Mouse (Mus musculus) intestine, postnatal 0 days (tissue): Measurements from ENCODE around the gene Ctnnbl1. TPM values are rescaled to one million over a fixed set of nuclear protein-coding genes. Genes with fewer than 3 reads are reported as not detected.

ENCODE experiments used
- ATAC-seq: fragments of 200-750 bp; cut with Nextera tagmentation; 2 replicates; pipeline ENCODE4 v1.8.0; 2017; ENCODE audit warnings: mild to moderate bottlenecking, moderate TSS enrichment, moderate library complexity
- H3K27ac ChIP-seq: fragments of 300-500 bp; sonication (generic); 2 replicates; pipeline ENCODE4 v1.5.1; 2014; ENCODE audit warnings: mild to moderate bottlenecking, low read depth, low read length, moderate library complexity
- H3K27me3 ChIP-seq: fragments of 300-500 bp; sonication (generic); replicated peaks from 2 replicates; pipeline ENCODE4 v1.6.1; 2014; ENCODE audit warnings: low read length, mixed read lengths; ENCODE audit not compliant: control insufficient read depth, insufficient read depth
- H3K36me3 ChIP-seq: fragments of 300-500 bp; sonication (generic); 2 replicates; pipeline ENCODE4 v1.6.1; 2014; ENCODE audit warnings: mild to moderate bottlenecking, moderate library complexity; ENCODE audit not compliant: control insufficient read depth, insufficient read depth
- H3K4me1 ChIP-seq: fragments of 300-500 bp; sonication (generic); replicated peaks from 2 replicates; pipeline ENCODE4 v1.6.1; 2014; ENCODE audit warnings: antibody characterized with exemption, low read length, mixed read lengths; ENCODE audit not compliant: control insufficient read depth, insufficient read depth
- H3K4me2 ChIP-seq: fragments of 300-500 bp; sonication (generic); replicated peaks from 2 replicates; pipeline ENCODE4 v1.6.1; 2014; ENCODE audit warnings: low read depth, mild to moderate bottlenecking, moderate library complexity
- H3K4me3 ChIP-seq: fragments of 300-500 bp; sonication (generic); 2 replicates; pipeline ENCODE4 v1.5.1; 2014; ENCODE audit warnings: low read depth, low read length
- H3K9ac ChIP-seq: fragments of 300-500 bp; sonication (generic); 2 replicates; pipeline ENCODE4 v1.6.1; 2014; ENCODE audit warnings: mild to moderate bottlenecking, low read depth, low read length
- H3K9me3 ChIP-seq: fragments of 300-500 bp; sonication (generic); 2 replicates; pipeline ENCODE4 v1.6.1; 2016; ENCODE audit warnings: mixed run types; ENCODE audit not compliant: control insufficient read depth
- CTCF ChIP-seq: sonication (generic); IDR thresholded peaks from 2 replicates; pipeline ENCODE4 v1.5.1; 2016; ENCODE audit warnings: low read depth, mild to moderate bottlenecking, control low read depth, antibody characterized with exemption, moderate library complexity
- WGBS: fragments of 180-500 bp; shearing (Covaris S2); extraction: QIAGEN DNeasy Blood & Tissue Kit; methylation state at CpG from one replicate; pipeline ENCODE4 v1.1.7; 2014; 5-methylcytosine and 5-hydroxymethylcytosine counted together
- polyA plus RNA-seq: library from polyadenylated mRNA; unstranded; fragments of >200 nt; fragmentation: Nextera tagmentation; extraction: Ambion mirVana; gene quantifications from 2 replicates; pipeline ENCODE4 v1.2.1, GENCODE M21; 2015

The Ctnnbl1 gene
- polyA plus RNA-seq, 1 experiment from 2014 or later: 19.5 TPM

DNA sequence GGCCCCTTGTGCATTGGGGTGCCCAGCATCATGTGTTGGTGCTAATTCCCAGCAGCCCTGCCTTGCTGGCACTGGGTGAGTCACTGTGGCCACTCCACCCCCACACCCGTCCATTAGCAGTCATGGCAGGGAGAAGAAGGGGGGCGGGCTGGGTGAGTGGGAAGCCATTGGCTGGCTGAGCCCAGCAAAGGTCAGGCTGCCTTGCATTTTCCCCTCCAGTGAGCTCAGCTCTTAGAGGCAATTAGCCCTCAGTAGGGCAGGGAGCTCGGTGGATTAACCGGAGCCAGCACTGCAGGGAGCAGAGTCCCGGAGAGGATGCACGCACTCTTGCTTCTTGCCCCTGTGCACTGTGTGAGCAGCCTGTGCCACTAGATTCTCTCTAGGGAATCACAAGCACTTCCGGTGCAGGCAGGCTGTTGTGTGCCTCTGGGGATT, 40.9 kb upstream of the Ctnnbl1 start:
- 46% methylated on average over 7 of the region's 7 CpGs for WGBS
- Histone ChIP-seq H3K27ac (no peak overlapping the region), H3K36me3 (no peaks in the 10 kb centered on the region)

DNA sequence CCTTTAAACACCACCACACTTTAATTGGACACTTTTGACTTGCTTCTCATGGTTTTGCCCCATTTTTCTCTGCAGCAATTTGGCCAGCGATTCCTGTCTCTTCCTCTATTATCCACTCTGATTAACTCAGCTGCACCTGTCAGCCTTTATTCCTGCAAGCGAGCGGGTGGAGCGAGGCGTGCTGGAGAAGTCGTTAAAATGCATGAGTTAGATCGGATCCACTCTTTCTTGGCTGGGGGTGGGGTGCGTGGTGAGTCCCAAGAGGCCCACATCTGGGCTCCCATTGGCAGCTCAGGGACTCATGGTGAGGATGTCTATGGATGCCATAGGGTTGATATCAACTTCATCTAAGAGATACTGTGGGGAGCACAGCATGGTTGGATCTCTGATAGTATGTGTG, 34.0 kb upstream of the Ctnnbl1 start:
- no peak for ATAC-seq
- TF ChIP-seq CTCF: no peak

More for the DNA sequence above, 40.9 kb upstream of the Ctnnbl1 start:
- Histone ChIP-seq H3K4me1 (no peaks in the 10 kb centered on the region), H3K9ac (no peak overlapping the region), H3K9me3 (no peaks in the 10 kb centered on the region), H3K4me2 (no peak overlapping the region), H3K4me3 (no peak overlapping the region), H3K27me3 (peaks cover 3% of the 10 kb centered on the region; the same call in 1 of the 2 replicates)
- TF ChIP-seq CTCF: no peak
- ATAC-seq: no peak

DNA sequence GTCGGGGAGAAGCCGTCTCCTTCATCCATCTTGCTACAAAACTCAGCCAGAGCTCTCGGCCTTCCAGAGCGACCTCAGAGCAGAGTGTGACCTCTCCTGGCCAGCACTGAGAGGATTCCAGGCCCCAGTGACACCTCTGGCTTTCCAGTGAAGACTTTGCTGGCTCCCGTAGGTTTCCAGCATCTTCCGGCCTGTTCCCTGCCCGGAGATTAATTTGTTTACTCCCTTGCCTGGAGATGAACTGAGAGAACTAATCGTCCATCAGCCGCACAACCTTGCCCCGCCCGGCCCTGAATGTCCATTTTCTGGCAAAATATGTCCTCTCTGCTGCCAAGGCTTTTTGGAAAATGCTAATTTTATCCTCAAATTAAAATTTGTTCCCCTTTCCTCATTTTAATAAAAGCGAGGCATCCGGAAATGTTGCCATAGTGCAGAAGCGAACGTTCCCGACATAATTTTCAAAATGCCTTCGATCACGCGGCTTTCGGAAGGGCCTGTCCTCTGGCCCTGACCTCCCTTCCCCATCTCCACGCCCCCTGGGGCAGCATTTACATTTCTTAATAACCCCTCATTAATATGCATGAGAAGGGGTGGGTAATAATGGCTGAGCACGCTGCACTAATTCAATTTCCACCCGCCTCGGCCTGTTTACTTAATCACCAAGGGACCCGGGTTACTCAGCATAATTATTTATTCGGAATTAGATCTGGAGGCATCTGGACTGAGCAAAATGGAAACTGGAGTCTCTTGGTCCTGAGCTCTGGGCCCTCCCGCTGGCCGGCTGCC, 32.0 kb upstream of the Ctnnbl1 start:
- Histone ChIP-seq H3K27ac (no peak overlapping the region), H3K9me3 (no peaks in the 10 kb centered on the region), H3K4me2 (no peak overlapping the region), H3K36me3 (no peaks in the 10 kb centered on the region), H3K4me3 (no peak overlapping the region), H3K27me3 (no peaks in the 10 kb centered on the region), H3K4me1 (no peaks in the 10 kb centered on the region), H3K9ac (no peak overlapping the region)
- ATAC-seq: no peak
- WGBS: 39% methylated on average over 28 of the region's 28 CpGs
- no peak for TF ChIP-seq CTCF

More for the DNA sequence above, 34.0 kb upstream of the Ctnnbl1 start:
- no peaks in the 10 kb centered on the region for H3K36me3 ChIP-seq
- no peaks in the 10 kb centered on the region for H3K9me3 ChIP-seq
- H3K4me3 ChIP-seq: no peak overlapping the region
- H3K27me3 ChIP-seq: no peaks in the 10 kb centered on the region
- no peaks in the 10 kb centered on the region for H3K4me1 ChIP-seq
- WGBS: 59% methylated on average over 8 of the region's 8 CpGs
- H3K4me2 ChIP-seq: no peak overlapping the region
- no peak overlapping the region for H3K27ac ChIP-seq
- H3K9ac ChIP-seq: no peak overlapping the region

DNA sequence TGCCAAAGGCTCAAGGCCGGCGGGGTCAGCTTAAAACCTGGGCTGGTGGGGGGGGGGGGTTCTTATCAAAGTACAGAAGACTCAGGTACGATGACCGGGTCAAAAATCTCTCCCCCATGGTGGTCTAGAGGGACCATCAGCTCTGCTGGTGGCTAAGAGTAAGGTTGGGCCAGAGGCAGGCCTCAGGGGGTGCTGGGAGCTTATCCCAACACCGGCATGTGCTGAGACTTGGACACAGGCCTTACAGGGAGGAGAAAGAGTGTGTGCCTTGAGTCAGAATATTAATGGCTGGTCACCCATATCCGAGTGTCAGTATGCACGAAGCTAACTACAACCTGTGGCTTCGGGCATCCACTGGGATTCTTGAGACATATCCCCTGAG, 31.4 kb upstream of the Ctnnbl1 start:
- 63% methylated on average over 8 of the region's 8 CpGs for WGBS
- H3K9me3 ChIP-seq: no peaks in the 10 kb centered on the region

DNA sequence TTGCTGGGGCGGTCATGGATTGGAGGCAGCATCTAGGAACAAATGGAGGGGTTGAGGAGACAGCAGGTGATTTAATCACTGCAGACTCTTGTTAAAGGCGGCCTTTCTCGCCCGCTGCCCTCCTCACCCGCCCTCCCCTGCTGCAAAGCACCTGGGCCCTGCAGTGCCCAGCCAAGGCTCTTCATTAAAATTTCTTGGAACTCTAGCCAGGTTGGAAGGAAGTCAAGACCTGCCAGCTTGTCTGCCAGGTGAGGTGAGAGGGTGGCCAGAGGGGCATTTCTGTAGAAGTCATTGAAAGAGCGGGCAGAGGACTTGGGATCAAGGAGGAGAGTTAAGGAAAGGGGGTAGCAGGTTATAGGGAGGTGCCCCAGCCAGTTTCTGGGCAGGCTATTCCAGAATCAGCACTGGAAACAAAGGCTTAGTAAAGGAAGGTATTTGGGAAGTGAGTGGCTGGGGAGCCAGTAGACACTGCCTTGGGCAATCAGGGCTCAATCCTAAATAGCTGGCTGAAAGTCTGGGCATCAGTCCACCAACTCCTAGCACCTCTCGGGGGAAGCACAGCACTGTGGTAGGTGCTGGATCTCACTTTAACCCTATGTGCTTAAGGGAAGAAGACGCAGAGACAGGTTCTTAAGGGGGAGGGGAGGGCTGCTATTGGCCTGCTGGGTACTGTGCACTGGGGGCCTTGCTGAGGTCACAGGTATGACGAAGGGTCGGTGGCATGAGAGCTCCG, 29.8 kb upstream of the Ctnnbl1 start:
- TF ChIP-seq CTCF: no peak
- no peak overlapping the region for H3K27ac ChIP-seq
- ATAC-seq: no peak
- H3K9ac ChIP-seq: no peak overlapping the region
- H3K36me3 ChIP-seq: no peaks in the 10 kb centered on the region
- H3K4me3 ChIP-seq: no peak overlapping the region
- no peaks in the 10 kb centered on the region for H3K4me1 ChIP-seq
- H3K27me3 ChIP-seq: no peaks in the 10 kb centered on the region
- no peak overlapping the region for H3K4me2 ChIP-seq
- 67% methylated on average over 11 of the region's 11 CpGs for WGBS
- H3K9me3 ChIP-seq: no peaks in the 10 kb centered on the region

More for the DNA sequence above, 31.4 kb upstream of the Ctnnbl1 start:
- Histone ChIP-seq H3K27ac (no peak overlapping the region), H3K36me3 (no peaks in the 10 kb centered on the region), H3K4me3 (no peak overlapping the region), H3K4me1 (no peaks in the 10 kb centered on the region), H3K27me3 (no peaks in the 10 kb centered on the region), H3K4me2 (no peak overlapping the region), H3K9ac (no peak overlapping the region)
- ATAC-seq: no peak
- TF ChIP-seq CTCF: no peak

DNA sequence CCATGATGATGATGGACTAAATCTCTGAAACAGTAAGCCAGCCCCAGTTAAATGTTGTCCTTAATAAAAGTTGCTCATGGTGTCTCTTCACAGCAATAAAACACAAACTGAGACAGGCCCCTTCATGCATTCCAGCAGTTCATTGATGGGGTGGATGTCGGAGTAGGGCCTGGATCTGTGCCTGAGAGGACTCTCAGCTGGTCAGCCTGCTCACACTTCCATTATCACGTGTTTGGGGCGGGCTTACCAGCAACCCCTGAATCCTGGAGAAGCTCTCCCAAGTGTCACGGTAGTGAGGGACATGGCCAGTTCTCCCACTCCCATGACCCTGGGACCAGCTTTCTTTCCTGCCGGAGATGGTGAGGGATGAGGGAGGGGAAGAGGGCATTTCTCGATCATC, 24.5 kb upstream of the Ctnnbl1 start:
- Histone ChIP-seq H3K27ac (no peak overlapping the region), H3K9ac (no peak overlapping the region), H3K4me1 (no peaks in the 10 kb centered on the region), H3K9me3 (no peaks in the 10 kb centered on the region), H3K27me3 (no peaks in the 10 kb centered on the region), H3K4me2 (no peak overlapping the region), H3K36me3 (no peaks in the 10 kb centered on the region), H3K4me3 (no peak overlapping the region)
- no peak for TF ChIP-seq CTCF
- no peak for ATAC-seq
- WGBS: 64% methylated on average over 6 of the region's 6 CpGs
